Mouse (Mus musculus): ENCODE results near the gene Fam83f. TPM values are rescaled to one million over a fixed set of nuclear protein-coding genes. Genes with fewer than 3 reads are reported as not detected.
"Not testable (repeated sequence)": the region's sequence is repeated elsewhere in the genome, so short reads cannot be mapped to it uniquely, and the experiment has no call there.

Fam83f gene
- total RNA-seq, 2 experiments from 2014 or later, result 0.17 to 0.23 TPM

DNA sequence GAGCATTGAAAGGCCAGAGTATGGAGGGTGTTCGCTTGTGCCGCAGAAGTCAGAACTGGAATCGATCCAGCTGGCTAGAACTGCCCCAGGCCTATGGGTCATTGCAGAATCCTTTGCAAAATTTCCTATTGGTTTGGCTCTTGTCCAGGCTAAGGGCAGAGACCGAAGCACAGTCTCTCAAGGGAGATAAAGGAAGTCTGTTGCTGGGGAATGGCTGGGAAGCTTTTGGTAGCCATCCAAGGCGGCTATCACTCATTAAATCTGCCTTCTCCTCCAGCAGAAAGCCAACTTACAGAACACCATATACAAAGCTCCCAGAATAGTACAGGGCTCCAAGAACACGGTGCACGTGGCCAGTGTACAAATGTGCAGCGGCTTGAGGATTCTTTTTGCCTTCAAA lies 35.4 kb downstream of the Fam83f start:
- peak; percentile 71 for DNase-seq

- peak; percentile 78 for DNase-seq
Measured at GRCm38 (mm10) chr15:80709593-80709992, 37.9 kb downstream of the Fam83f start.

DNA sequence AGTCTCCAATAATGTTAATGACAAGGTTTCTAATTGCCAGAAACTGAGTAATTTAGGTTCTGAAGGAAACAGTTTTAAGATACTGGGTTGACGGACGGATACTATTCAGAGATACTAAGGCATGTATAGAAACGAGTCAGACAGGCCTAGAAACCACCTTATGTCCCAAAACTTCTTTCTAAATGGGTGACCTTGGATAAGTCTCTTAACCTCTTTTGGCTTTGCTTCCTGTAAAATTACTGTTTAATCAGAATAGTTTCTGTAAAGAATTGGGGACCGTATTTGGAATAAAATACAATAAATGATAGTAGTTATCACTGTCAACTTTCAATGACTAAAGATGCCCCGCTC lies 38.6 kb downstream of the Fam83f start:
- no peak for DNase-seq

DNA sequence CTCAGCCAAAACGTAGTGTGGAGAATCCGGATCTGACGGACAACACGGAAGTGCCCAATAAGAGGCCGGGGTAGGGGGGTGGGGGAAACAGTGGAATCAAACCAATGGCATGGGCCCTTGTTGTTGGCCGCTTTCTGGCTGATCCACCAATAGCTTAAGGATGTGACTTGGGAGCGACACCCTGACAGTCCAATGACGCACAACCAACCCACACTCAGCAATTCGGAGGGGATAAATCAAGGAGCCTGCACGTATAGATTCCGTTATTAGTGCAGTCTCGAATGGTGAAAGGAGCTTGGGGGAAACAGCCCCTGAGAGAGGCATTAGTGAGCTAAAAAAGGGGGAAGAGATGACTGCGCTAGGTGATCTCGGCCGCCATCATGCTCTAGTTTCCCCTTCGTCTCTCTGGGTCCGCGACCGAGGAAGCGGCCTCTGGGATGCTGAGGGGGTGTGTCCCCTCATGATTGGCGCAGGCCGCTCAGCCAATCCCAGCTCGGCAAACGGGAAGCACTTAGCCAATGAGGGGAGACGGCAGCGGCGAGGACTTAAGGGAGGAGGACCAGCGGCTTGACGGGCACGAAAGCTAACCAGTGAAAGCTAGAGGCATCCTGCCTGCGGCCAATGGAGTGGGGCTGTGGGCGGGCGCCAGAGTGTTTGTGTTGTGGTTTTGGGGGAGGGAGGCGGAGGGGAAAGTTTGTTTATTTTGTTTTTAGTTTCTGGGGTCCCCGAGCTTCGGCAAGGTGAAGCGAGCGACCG lies 39.1 kb downstream of the Fam83f start, which contains the start of gene Tnrc6b:
Tnrc6b (plus strand) TSS at position 706 of the 756 bp plus-strand sequence.
- peak; percentile 99 for DNase-seq

- peak; percentile 65 for DNase-seq
Measured at GRCm38 (mm10) chr15:80711401-80712151, 39.9 kb downstream of the Fam83f start.

GRCm38 (mm10) chr15:80714299-80714698 lies 42.7 kb downstream of the Fam83f start:
- no peak for DNase-seq

GRCm38 (mm10) chr15:80716631-80717135 lies 45.0 kb downstream of the Fam83f start:
- DNase-seq, result no peak

DNA sequence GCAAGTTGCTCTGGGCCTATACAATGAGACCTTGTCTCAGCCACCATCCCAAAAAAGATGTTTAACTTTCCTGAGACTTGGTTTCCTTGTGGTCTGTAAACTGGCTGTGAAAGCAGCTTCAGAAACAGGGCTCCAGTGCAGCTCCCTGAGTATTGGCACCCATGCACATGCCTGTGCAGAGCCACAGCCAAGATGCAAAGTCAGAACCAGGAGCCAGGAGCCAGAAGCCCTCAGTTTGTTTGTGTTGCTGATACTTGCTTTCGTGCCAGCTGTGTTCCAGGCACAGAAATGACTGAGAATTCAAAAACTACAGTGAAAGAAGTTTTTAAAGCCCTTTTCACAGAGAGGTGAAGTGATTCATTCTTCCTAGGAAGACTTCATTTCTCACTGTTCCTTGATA lies 45.8 kb downstream of the Fam83f start:
- DNase-seq, result no peak

DNA sequence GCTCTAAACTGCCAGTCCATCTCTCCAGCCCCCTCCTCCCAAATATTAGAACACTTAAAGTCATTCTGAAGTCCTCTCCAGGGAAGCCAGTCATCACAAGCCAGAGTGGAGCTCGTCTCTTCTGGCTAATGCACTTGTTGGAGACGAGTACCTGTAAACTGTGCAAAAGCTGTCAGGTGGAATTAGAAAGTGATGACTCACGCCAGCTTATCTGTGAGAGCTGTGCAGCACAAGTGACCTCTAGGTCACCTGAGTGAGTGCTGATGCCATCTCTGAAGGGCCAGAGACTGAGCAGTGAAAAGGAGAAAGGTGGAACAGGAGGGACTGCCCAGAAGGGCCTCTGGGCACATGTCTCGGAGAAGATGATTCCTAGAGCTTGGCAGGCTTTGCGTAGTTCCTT lies 48.6 kb downstream of the Fam83f start:
- DNase-seq, result no peak

DNA sequence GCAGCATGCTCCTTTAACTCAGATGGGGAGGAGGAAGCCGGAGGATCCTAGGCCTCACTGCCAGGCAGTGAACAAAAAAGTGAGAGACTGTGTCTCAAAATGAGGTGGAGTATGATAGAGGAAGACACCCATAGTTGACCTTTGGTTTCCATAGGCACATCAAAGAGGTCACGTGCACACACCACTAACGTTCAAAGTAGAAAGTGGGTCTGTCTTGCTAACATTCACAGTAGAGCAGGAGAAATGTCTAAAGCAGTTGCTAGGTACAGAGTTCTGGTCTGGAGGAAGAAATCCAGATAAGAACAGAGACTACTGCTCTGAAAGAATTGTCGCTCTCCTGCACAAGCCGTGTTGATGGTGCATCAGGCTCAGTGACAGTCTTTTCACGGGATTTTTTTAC lies 50.2 kb downstream of the Fam83f start:
- DNase-seq, result no peak

- DNase-seq, result no peak
Measured at GRCm38 (mm10) chr15:80722366-80722765, 50.7 kb downstream of the Fam83f start.

DNA sequence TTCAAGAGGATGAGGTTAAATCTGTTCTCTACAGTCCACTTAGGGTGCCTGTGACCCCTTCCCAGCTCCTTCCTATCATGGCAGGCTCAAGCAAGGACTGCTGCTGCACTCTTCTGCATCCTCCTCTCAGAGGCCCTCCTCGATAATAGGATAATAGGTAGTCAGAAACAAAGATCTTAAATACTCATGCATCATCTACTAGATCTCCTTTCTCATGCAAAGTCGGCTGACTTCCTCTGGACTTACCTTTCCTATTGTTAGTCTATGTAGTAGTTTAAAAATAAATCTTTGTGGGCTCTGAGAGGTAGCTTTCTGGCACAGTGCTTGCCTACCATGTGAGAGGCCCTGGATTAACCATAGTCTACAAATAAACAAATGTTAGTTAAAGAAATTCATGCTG lies 57.8 kb downstream of the Fam83f start:
- DNase-seq, result no peak

DNA sequence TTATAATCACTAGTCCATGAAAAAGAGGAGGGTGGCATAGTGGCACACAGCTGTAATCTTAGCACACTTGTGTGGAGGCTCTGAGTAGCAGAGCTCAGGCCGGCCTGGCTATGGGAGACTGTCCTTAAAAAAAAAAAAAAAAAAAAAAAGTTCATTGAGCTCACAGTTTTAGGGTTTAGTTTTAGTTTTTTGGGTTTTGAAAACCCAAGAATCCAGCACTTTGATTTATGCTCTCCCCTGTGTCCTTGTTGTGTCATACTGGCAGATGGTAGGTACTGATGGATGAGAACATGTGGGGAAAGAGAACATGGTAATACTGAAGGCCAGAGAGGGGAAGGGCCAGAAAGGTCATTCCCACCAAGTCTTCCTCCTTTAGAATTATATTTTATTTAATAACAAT lies 59.4 kb downstream of the Fam83f start:
- no peak for DNase-seq

DNA sequence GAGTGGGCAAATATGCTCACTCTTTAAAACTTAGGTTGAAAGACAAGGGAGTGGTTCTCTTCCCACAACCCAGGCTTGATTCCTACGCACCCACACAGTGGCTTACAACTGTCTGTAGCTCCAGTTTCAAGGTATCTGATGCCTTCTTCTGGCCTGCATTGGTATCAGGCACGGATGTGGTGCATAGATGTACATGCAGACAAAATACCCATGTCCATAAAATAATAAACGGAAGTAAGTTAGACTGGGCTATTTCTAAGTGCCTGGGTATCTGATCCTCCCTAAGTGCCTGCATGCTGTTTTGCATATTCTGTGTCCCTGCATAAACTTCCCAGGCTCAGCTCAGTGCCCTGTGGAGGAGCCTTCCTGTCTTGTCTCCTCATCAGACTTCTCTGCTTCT lies 59.9 kb downstream of the Fam83f start:
- DNase-seq, result no peak

DNA sequence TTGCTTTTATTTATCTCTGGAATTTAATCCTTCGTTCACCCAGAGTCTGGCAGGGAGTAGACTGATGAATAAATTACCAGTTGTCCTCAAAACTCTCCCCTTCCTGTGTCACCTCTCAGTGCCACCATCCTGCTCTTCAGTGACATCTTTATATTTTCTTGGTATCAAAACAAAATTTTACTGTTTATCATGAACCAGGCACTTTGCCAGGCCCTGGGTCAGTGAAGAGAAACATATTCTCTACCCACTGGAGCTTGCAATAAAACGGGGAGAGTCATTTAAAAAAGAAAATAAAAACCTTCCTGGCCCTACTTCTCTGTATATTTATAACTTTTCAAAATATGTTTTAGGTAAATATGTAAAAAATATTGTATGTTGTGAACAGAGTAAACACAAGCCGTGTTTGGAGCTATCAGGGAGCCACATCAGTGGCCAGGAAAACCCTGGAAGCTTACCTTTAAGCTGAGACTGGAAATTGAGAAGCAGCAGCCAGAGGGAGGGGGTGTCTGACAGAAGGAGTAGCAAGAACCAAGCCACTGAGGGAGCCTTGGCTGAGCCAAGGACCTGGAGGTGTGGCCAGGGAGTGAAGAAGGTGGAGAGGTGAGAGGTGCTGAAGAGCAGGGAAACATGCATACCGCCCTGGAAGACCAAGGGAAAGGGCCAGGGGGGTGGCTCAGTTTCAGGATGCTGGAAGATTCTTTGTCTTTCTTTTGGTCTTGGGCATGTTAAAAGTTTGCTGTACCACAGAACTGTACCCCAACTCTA lies 60.8 kb downstream of the Fam83f start:
- DNase-seq, result no peak

- no peak for DNase-seq
Measured at GRCm38 (mm10) chr15:80735300-80735699, 63.7 kb downstream of the Fam83f start.

GRCm38 (mm10) chr15:80735708-80736107 lies 64.1 kb downstream of the Fam83f start:
- not testable (repeated sequence) for DNase-seq

GRCm38 (mm10) chr15:80736553-80736952 lies 64.9 kb downstream of the Fam83f start:
- no peak for DNase-seq

- no peak for DNase-seq
Measured at GRCm38 (mm10) chr15:80738244-80738643, 66.6 kb downstream of the Fam83f start.

DNA sequence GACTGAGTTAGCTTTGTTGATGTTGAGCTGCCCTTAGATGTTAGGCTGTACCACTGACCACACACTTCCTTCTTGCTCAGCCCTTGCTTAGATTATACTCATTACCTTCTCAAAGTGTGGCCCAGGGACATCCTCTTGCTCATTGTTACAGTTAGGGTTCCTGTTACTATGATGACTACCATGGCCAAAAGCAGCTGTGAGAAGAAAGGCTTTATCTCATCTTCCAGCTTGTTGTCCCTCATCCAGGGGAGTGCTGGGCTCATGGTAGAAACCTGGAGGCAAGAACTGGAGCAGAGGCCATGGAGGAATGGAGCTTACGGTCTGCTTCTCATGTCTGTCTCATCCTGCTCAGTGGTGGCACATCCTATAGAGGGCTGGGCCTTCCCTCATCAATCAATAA lies 68.3 kb downstream of the Fam83f start:
- no peak for DNase-seq

- no peak for DNase-seq
Measured at GRCm38 (mm10) chr15:80741836-80742235, 70.2 kb downstream of the Fam83f start.

- no peak for DNase-seq
Measured at GRCm38 (mm10) chr15:80742991-80743474, 71.4 kb downstream of the Fam83f start.

GRCm38 (mm10) chr15:80743606-80744005 lies 72.0 kb downstream of the Fam83f start:
- DNase-seq, result no peak
